Comparison of ENCODE assay signal across 8 mouse cellular contexts in genomic region chr7:24113001-24113400, GRCm38 (mm10). TPM values are rescaled to one million over a fixed set of nuclear protein-coding genes. Genes with fewer than 3 reads are reported as not detected.
DNase-seq lines count a peak whose midpoint lies in the region; ATAC-seq and TF ChIP-seq lines count a peak whose summit lies in the region.

No protein-coding gene starts in this region.

- peak overlapping the region; percentile 73 for H3K4me2 ChIP-seq in liver, embryonic 15.5 days
- peak overlapping the region; percentile 82 for H3K4me2 ChIP-seq in neural tube, embryonic 15.5 days

- H3K4me3 ChIP-seq in liver, embryonic 15.5 days (replicated peaks), result peak overlapping the region; percentile 61
- peak overlapping the region; percentile 74 for H3K4me3 ChIP-seq in neural tube, embryonic 15.5 days (replicated peaks)

- in situ Hi-C loops in Patski (cut with MboI; ENCODE audit: low pct_unique_long_range_greater_than_20kb), result no loop called here

- H3K9ac ChIP-seq in liver, embryonic 15.5 days, result peak overlapping the region; percentile 40
- H3K9ac ChIP-seq in neural tube, embryonic 15.5 days (replicated peaks), result peak overlapping the region; percentile 88

- H3K4me1 ChIP-seq in liver, embryonic 15.5 days (replicated peaks), result peaks cover 16% of the 10 kb centered on the region
- peaks cover 6% of the 10 kb centered on the region for H3K4me1 ChIP-seq in neural tube, embryonic 15.5 days

- TF ChIP-seq CTCF in Patski (IDR thresholded peaks at IDR 0.05), result no peak

- DNase-seq in 3134 (ENCODE audit: extremely low read depth, insufficient read length, low spot score), result peak; percentile 41
- DNase-seq in Patski (ENCODE audit: low read depth, low spot score), result peak; percentile 24
- peak; percentile 45 for DNase-seq in embryo, embryonic 11 days
- DNase-seq in heart, adult 9 months (ENCODE audit: low spot score in 2 of 2), result peak; percentile 30 to 33
- peak; percentile 84 for DNase-seq in kidney, adult 8-10 months

- H3K27ac ChIP-seq in liver, embryonic 15.5 days (replicated peaks), result peak overlapping the region; percentile 57
- peak overlapping the region; percentile 80 for H3K27ac ChIP-seq in neural tube, embryonic 15.5 days (replicated peaks)

- peaks cover 18% of the 10 kb centered on the region for H3K36me3 ChIP-seq in liver, embryonic 15.5 days (replicated peaks)
- peaks cover 12% of the 10 kb centered on the region for H3K36me3 ChIP-seq in neural tube, embryonic 15.5 days

- peak; percentile 73 for ATAC-seq in Patski
- no peak for ATAC-seq in liver, embryonic 15.5 days (ENCODE audit: insufficient read depth)
- ATAC-seq in neural tube, embryonic 15.5 days (ENCODE audit: low FRiP score), result peak; percentile 12; the same call in 1 of the 2 replicates
- ATAC-seq in monocyte, adult 5-6 weeks (replicated peaks; ENCODE audit: insufficient number of reproducible peaks, low FRiP score, low TSS enrichment, poor library complexity, severe bottlenecking), result no peak

- POLR2A ChIA-PET in Patski (lab: Charles Lee), result no interaction called here

- no peaks in the 10 kb centered on the region for H3K27me3 ChIP-seq in Patski
- H3K27me3 ChIP-seq in liver, embryonic 15.5 days, result no peaks in the 10 kb centered on the region
- H3K27me3 ChIP-seq in neural tube, embryonic 15.5 days (replicated peaks), result no peaks in the 10 kb centered on the region

- no peaks in the 10 kb centered on the region for H3K9me3 ChIP-seq in liver, embryonic 15.5 days (replicated peaks)
- H3K9me3 ChIP-seq in neural tube, embryonic 15.5 days (replicated peaks), result peaks cover 9% of the 10 kb centered on the region; the same call in 1 of the 2 replicates

- 18% methylated on average over 12 of the region's 12 CpGs for WGBS in liver, embryonic 15.5 days (ENCODE audit: insufficient replicate concordance)
- WGBS in neural tube, embryonic 15.5 days, result 14% methylated on average over 12 of the region's 12 CpGs

- CTCF ChIA-PET in Patski (lab: Charles Lee), result interaction anchor here (1.1 to 1.2 kb wide), 3 partner anchors 18 to 28 kb away, joined by 3 to 5 read pairs (median 3); partner anchors contain the start of gene Zfp235

RNA-seq across cellular contexts. Expression of gene Zfp112, which starts 0.9 kb away (rescaled TPM):
- 2.4 TPM for polyA plus RNA-seq in Patski (2021)
- 0.50 and 0.54 TPM in 2 replicates for polyA plus RNA-seq in liver, embryonic 15.5 days (2015; fragmentation: Nextera tagmentation; extraction: Ambion mirVana)
- 10.4 and 12.2 TPM in 2 replicates for polyA plus RNA-seq in neural tube, embryonic 15.5 days (2015; fragmentation: Nextera tagmentation; extraction: Ambion mirVana)
- total RNA-seq in monocyte, adult 5-6 weeks (2017), result 3.6 to 4.1 TPM (median 3.6 TPM) in 3 replicates

RNA-seq across cellular contexts. Expression of gene Zfp235, which starts 21.0 kb away (rescaled TPM):
- 7.5 TPM for polyA plus RNA-seq in Patski (2021)
- polyA plus RNA-seq in liver, embryonic 15.5 days (2015; fragmentation: Nextera tagmentation; extraction: Ambion mirVana), result 3.3 and 3.5 TPM in 2 replicates
- 24.4 and 24.7 TPM in 2 replicates for polyA plus RNA-seq in neural tube, embryonic 15.5 days (2015; fragmentation: Nextera tagmentation; extraction: Ambion mirVana)
- 4.9 to 11.2 TPM (median 7.6 TPM) in 3 replicates for total RNA-seq in monocyte, adult 5-6 weeks (2017)

RNA-seq across cellular contexts. Expression of gene Zfp180, which starts 31.3 kb away (rescaled TPM):
- polyA plus RNA-seq in Patski (2021), result 16.2 TPM
- 8.0 and 9.7 TPM in 2 replicates for polyA plus RNA-seq in liver, embryonic 15.5 days (2015; fragmentation: Nextera tagmentation; extraction: Ambion mirVana)
- polyA plus RNA-seq in neural tube, embryonic 15.5 days (2015; fragmentation: Nextera tagmentation; extraction: Ambion mirVana), result 31.6 and 33.4 TPM in 2 replicates
- total RNA-seq in monocyte, adult 5-6 weeks (2017), result 15.0 to 29.2 TPM (median 15.3 TPM) in 3 replicates

RNA-seq across cellular contexts. Expression of gene Vmn1r183, which starts 59.9 kb away (rescaled TPM):
- 0.01 TPM for polyA plus RNA-seq in Patski (2021)
- not detected in 2 replicates for polyA plus RNA-seq in liver, embryonic 15.5 days (2015; fragmentation: Nextera tagmentation; extraction: Ambion mirVana)
- polyA plus RNA-seq in neural tube, embryonic 15.5 days (2015; fragmentation: Nextera tagmentation; extraction: Ambion mirVana), result not detected in 2 replicates
- not detected in 3 replicates for total RNA-seq in monocyte, adult 5-6 weeks (2017)

Comparison
In these comparisons a context has a peak if more than half of its experiments do, and no peak if none do; other contexts are left out.
1. DNase-seq: peak in every context shown above with its lines; median percentile 84 in kidney, adult 8-10 months; 45 in embryo, embryonic 11 days; 41 in 3134; 32 in heart, adult 9 months; 24 in Patski.
2. ATAC-seq: peak in Patski (single experiment) and neural tube, embryonic 15.5 days (single experiment); none in liver, embryonic 15.5 days (single experiment) and monocyte, adult 5-6 weeks (single experiment).